Mouse (Mus musculus) testis, adult 2 months (tissue): ENCODE measurements around the gene Ccl12.

Source experiments
- CTCF ChIP-seq: fragments of 200-500 bp; IDR thresholded peaks from 2 replicates; pipeline ENCODE4 v1.5.1; 2012; ENCODE audit warnings: low read depth, mild to moderate bottlenecking, inconsistent platforms, low read length, moderate library complexity; ENCODE audit not compliant: control insufficient read depth, insufficient read depth, insufficient replicate concordance
- POLR2A ChIP-seq: fragments of 200-500 bp; IDR thresholded peaks from 2 replicates; pipeline ENCODE4 v1.6.1; 2012; ENCODE audit warnings: low read depth, mild to moderate bottlenecking, inconsistent platforms, low read length, moderate library complexity; ENCODE audit not compliant: control insufficient read depth

DNA sequence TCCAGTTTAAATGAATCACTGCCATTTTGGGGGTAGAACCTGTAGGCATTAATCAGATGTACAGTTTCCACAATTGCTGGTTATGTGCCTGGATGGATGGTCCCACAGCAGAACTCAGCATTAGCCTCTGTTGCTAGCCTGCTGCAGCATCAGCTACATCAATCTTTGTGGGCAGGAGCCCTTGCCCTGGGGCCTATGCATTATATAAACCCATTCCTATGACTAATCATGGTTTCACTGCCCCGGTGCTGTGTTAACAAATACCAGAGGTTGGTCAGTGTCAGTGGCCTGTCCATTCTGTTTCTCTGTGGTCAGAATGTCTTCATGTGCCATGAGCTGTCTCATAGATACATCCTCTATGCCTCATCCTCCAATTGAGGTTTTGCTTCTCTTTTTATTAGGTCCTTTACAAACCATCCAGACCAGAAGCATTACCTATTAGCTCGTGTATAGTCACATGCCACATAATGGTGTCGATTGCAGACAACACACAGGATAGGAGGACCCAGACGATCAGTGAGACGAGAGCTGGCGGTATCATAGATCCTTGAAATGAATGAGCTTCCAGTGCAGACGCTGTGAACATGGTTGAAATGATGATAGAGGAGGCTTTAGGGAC is 34.6 kb upstream of the Ccl12 start:
- TF ChIP-seq CTCF, result no peak
- no peak for TF ChIP-seq POLR2A
